Mouse (Mus musculus) forebrain, embryonic 16.5 days (tissue): ENCODE data around the gene Fabp2. TPM values are rescaled to one million over a fixed set of nuclear protein-coding genes. Genes with fewer than 3 reads are reported as not detected.

Experiments
- ATAC-seq: fragments of 200-750 bp; cut with Nextera tagmentation; 2 replicates; pipeline ENCODE4 v1.8.0; 2017; ENCODE audit warnings: mild to moderate bottlenecking, moderate library complexity
- H3K27ac ChIP-seq: fragments of 300-500 bp; sonication (generic); 2 replicates; pipeline ENCODE4 v1.5.1; 2014; ENCODE audit warnings: low read length, control low read depth
- H3K27me3 ChIP-seq: fragments of 300-500 bp; sonication (generic); replicated peaks from 2 replicates; pipeline ENCODE4 v1.6.1; 2014; ENCODE audit warnings: low read length; ENCODE audit not compliant: control insufficient read depth, insufficient read depth
- H3K36me3 ChIP-seq: fragments of 300-500 bp; sonication (generic); 2 replicates; pipeline ENCODE4 v1.6.1; 2014; ENCODE audit not compliant: control insufficient read depth, insufficient read depth
- H3K4me1 ChIP-seq: fragments of 300-500 bp; sonication (generic); replicated peaks from 2 replicates; pipeline ENCODE4 v1.6.1; 2014; ENCODE audit warnings: low read length; ENCODE audit not compliant: control insufficient read depth, insufficient read depth
- H3K4me2 ChIP-seq: fragments of 300-500 bp; sonication (generic); 2 replicates; pipeline ENCODE4 v1.6.1; 2014; ENCODE audit warnings: mild to moderate bottlenecking, low read length, control low read depth
- H3K4me3 ChIP-seq: fragments of 300-500 bp; sonication (generic); replicated peaks from 2 replicates; pipeline ENCODE4 v1.5.1; 2014; ENCODE audit warnings: mild to moderate bottlenecking, low read length, control low read depth
- H3K9ac ChIP-seq: fragments of 300-500 bp; sonication (generic); replicated peaks from 2 replicates; pipeline ENCODE4 v1.6.1; 2014; ENCODE audit warnings: low read depth, low read length, control low read depth
- H3K9me3 ChIP-seq: fragments of 300-500 bp; sonication (generic); 2 replicates; pipeline ENCODE4 v1.6.1; 2016; ENCODE audit warnings: low read length; ENCODE audit not compliant: control insufficient read depth
- WGBS: fragments of 180-500 bp; shearing (Covaris S2); extraction: QIAGEN DNeasy Blood & Tissue Kit; methylation state at CpG from one replicate; pipeline ENCODE4 v1.1.7; 2014; 5-methylcytosine and 5-hydroxymethylcytosine counted together
- polyA plus RNA-seq: library from polyadenylated mRNA; unstranded; fragments of >200 nt; fragmentation: Nextera tagmentation; extraction: Ambion mirVana; gene quantifications from 2 replicates; pipeline ENCODE4 v1.2.1, GENCODE M21; 2015

The Fabp2 gene
- not detected in 2 replicates for polyA plus RNA-seq

GRCm38 (mm10) chr3:122894772-122895171, at the start of gene Fabp2:
Fabp2 (plus strand) TSS chr3:122895072.
- no peak within 1 kb of the TSS for H3K9ac ChIP-seq
- no peak within 1 kb of the TSS for H3K27ac ChIP-seq
- H3K27me3 ChIP-seq = no peaks in the 10 kb centered on the region
- H3K4me2 ChIP-seq = no peak within 1 kb of the TSS
- H3K4me3 ChIP-seq = no peak within 1 kb of the TSS
- no peaks in the 10 kb centered on the region for H3K9me3 ChIP-seq
- H3K36me3 ChIP-seq = no peaks in the 10 kb centered on the region
- 95% methylated on average over 3 of the region's 3 CpGs for WGBS
- H3K4me1 ChIP-seq = no peaks in the 10 kb centered on the region
- no peak for ATAC-seq

DNA sequence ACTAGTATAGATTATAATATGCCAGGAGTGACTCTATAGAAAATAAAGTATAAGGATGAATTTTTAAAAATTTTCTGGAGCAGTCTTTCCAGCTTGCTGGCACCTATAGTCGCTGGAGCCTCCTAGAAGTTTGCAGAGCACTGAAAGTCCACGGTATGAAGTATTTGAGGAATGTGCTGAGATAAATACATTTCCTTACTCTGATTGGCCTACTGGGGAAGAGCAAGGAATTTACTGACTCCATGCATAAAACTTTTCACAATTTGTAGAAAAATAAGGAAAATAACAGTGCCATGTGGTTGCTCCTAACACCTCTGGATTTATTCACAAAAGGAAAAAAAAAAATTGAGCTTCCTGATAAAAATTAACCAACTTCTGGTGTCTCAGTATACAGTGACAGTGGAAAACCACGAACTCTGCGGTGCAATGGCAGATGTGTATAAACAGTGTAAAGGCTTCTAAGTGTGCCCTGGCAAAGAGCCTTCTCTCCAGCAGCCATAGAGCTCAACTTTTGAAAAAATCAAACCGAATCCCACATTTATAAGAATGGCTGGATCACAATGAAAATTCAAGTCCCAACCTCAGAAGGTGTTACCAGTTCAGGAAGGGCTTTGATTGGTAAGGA, 46.4 kb upstream of the Fabp2 start:
- peaks cover 3% of the 10 kb centered on the region for H3K36me3 ChIP-seq
- no peak overlapping the region for H3K4me2 ChIP-seq
- ATAC-seq = no peak
- H3K4me1 ChIP-seq = no peaks in the 10 kb centered on the region
- no peaks in the 10 kb centered on the region for H3K27me3 ChIP-seq
- H3K27ac ChIP-seq = no peak overlapping the region
- WGBS = 88% methylated on average over 5 of the region's 5 CpGs
- H3K9me3 ChIP-seq = no peaks in the 10 kb centered on the region
- no peak overlapping the region for H3K4me3 ChIP-seq
- H3K9ac ChIP-seq = no peak overlapping the region

GRCm38 (mm10) chr3:122855149-122855548, 39.7 kb upstream of the Fabp2 start:
- Histone ChIP-seq H3K4me3 (no peak overlapping the region), H3K36me3 (no peaks in the 10 kb centered on the region), H3K4me1 (no peaks in the 10 kb centered on the region), H3K9ac (no peak overlapping the region), H3K27me3 (no peaks in the 10 kb centered on the region), H3K27ac (no peak overlapping the region), H3K9me3 (no peaks in the 10 kb centered on the region), H3K4me2 (no peak overlapping the region)
- WGBS = 50% methylated on average over 11 of the region's 11 CpGs
- no peak for ATAC-seq

- Histone ChIP-seq H3K4me1 (no peaks in the 10 kb centered on the region), H3K4me3 (no peak overlapping the region), H3K4me2 (no peak overlapping the region), H3K9me3 (no peaks in the 10 kb centered on the region), H3K27ac (no peak overlapping the region), H3K27me3 (no peaks in the 10 kb centered on the region), H3K9ac (no peak overlapping the region), H3K36me3 (no peaks in the 10 kb centered on the region)
- no peak for ATAC-seq
- WGBS = 87% methylated on average over 2 of the region's 2 CpGs
Observed at GRCm38 (mm10) chr3:122859829-122860228, 35.0 kb upstream of the Fabp2 start.

DNA sequence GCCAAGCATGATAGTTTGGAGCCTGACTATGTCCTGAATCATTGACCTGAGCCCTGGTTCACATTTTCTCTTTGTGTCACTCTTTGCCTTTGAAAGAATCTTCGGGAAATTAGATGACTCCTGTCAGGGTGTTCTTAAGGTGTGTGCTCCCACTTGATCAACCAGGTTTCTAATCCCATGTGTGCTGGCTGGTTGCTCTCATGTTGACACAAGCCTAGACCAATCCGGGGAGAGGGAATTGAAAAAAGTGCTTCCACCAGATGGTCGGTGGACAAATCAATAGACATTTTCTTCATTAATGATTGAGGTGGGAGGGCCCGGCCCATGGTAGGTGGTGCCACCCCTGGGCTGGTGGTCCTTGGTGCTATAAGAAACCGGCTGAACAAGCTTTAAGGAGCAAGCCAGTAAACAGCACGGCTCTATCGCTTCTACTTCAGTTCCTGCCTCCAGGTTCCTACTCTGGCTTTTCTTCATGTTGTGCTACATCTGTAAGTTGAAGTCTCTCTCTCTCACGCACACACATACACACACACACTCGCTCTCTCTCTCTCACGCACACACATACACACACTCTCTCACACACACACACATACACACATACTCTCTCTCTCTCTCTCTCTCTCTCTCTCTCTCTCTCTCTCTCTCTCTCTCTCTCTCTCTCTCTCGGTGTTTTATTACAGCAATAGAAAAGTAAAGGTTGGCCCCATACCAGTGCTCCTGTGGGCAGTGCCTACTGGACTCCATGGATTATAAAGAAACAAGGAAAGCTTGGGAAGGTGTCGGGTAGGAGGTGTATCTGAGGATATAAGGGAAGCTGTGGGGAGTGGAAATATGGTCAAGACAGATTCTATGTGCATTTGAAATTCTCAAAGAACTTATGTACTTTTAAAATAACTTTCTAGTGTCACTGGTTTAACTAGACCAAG, 34.0 kb upstream of the Fabp2 start:
- H3K4me1 ChIP-seq = no peaks in the 10 kb centered on the region
- no peak overlapping the region for H3K9ac ChIP-seq
- no peak overlapping the region for H3K27ac ChIP-seq
- WGBS = 89% methylated on average over 12 of the region's 12 CpGs
- ATAC-seq = no peak
- no peak overlapping the region for H3K4me3 ChIP-seq
- no peaks in the 10 kb centered on the region for H3K9me3 ChIP-seq
- H3K4me2 ChIP-seq = no peak overlapping the region
- no peaks in the 10 kb centered on the region for H3K27me3 ChIP-seq
- no peaks in the 10 kb centered on the region for H3K36me3 ChIP-seq

GRCm38 (mm10) chr3:122865092-122865491, 29.8 kb upstream of the Fabp2 start:
- 81% methylated on average over 4 of the region's 4 CpGs for WGBS
- no peak overlapping the region for H3K4me2 ChIP-seq
- no peak overlapping the region for H3K27ac ChIP-seq
- no peak overlapping the region for H3K9ac ChIP-seq
- H3K4me3 ChIP-seq = no peak overlapping the region
- H3K27me3 ChIP-seq = no peaks in the 10 kb centered on the region
- no peak for ATAC-seq
- H3K4me1 ChIP-seq = no peaks in the 10 kb centered on the region
- no peaks in the 10 kb centered on the region for H3K9me3 ChIP-seq
- H3K36me3 ChIP-seq = no peaks in the 10 kb centered on the region

DNA sequence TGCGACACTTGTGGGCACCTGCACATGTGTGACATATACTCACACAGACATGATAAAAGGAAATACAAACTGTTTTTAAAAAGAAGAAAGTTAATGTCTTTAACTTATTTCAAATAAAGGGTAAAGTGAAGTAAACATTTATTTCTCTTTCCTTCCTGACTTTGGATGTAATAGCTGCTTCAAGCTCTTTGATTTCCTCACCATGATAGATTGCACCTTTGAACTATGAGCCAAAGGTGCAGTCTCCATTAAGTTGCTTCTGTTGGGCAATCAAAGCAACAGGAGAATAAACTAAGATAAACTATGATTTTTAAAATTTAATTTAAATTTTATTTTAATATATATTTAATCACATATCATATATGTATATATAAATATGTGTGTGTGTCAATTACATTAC, 26.6 kb upstream of the Fabp2 start:
- no peaks in the 10 kb centered on the region for H3K4me1 ChIP-seq
- H3K27ac ChIP-seq = no peak overlapping the region
- no peaks in the 10 kb centered on the region for H3K9me3 ChIP-seq
- H3K4me3 ChIP-seq = no peak overlapping the region
- 100% methylated on average over 1 of the region's 1 CpGs for WGBS
- no peak for ATAC-seq
- H3K27me3 ChIP-seq = no peaks in the 10 kb centered on the region
- H3K36me3 ChIP-seq = no peaks in the 10 kb centered on the region
- no peak overlapping the region for H3K4me2 ChIP-seq
- H3K9ac ChIP-seq = no peak overlapping the region

- Histone ChIP-seq H3K4me1 (no peaks in the 10 kb centered on the region), H3K27ac (no peak overlapping the region), H3K36me3 (no peaks in the 10 kb centered on the region), H3K4me3 (no peak overlapping the region), H3K4me2 (no peak overlapping the region), H3K9ac (no peak overlapping the region), H3K27me3 (no peaks in the 10 kb centered on the region), H3K9me3 (no peaks in the 10 kb centered on the region)
- WGBS = 86% methylated on average over 1 of the region's 1 CpGs
- no peak for ATAC-seq
Observed at GRCm38 (mm10) chr3:122871596-122871995, 23.3 kb upstream of the Fabp2 start.

- no peak overlapping the region for H3K4me2 ChIP-seq
- 81% methylated on average over 2 of the region's 2 CpGs for WGBS
- ATAC-seq = no peak
- no peak overlapping the region for H3K4me3 ChIP-seq
- H3K9me3 ChIP-seq = no peaks in the 10 kb centered on the region
- H3K27me3 ChIP-seq = no peaks in the 10 kb centered on the region
- H3K27ac ChIP-seq = no peak overlapping the region
- no peaks in the 10 kb centered on the region for H3K4me1 ChIP-seq
- H3K9ac ChIP-seq = no peak overlapping the region
- no peaks in the 10 kb centered on the region for H3K36me3 ChIP-seq
Observed at GRCm38 (mm10) chr3:122876870-122877269, 18.0 kb upstream of the Fabp2 start.
